19 mouse cellular contexts compared by ENCODE assay signal in the genomic region with DNA sequence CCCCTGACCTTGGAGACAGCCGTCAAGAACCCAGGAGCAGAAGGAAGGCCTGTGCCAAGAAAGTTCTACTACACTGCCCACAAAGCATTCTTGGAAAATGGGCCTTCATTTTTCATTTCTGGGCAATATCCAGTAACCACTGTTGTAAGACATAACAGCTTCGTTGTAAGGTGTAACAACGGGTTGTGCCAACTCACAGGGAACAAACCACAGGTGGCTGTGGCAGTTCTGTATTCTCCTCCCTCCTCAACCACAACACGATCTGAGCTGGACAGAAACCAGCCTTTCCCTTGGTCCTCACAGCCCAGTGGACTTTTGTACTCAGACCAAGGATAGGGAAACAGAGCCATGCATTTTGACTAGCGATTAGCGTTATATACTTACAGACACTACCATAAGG.
"Had no signal": no experiment of that assay in that cellular context is flagged by ENCODE, and none has a peak within 500 bp of the region (broad histone marks: within the 10 kb centered on the region; RNA-seq: fewer than 3 reads in every experiment).

No protein-coding gene starts in this region.

- H3K27me3 ChIP-seq: lung, embryonic 15.5 days; midbrain, embryonic 15.5 days; neural tube, embryonic 12.5 days had no signal

- DNase-seq: kidney, adult 9 months; kidney, postnatal 14 days; kidney, postnatal 4 days; layer of hippocampus, adult 9-11 months; layer of hippocampus, postnatal 36 days; lung, adult 18-20 months; lung, postnatal 10 days; lung, postnatal 36 days; retina, postnatal 1 day; right cerebral cortex, postnatal 25 days; thymus, adult 18-20 months; thymus, postnatal 25 days had no signal

- H3K4me3 ChIP-seq: left cerebral cortex, adult 2 months; lung, embryonic 15.5 days; midbrain, embryonic 12.5 days; midbrain, embryonic 15.5 days; neural tube, embryonic 12.5 days; neural tube, embryonic 15.5 days had no signal

- H3K27ac ChIP-seq: left cerebral cortex, adult 2 months; liver, embryonic 14.5 days; lung, embryonic 15.5 days; midbrain, embryonic 12.5 days; midbrain, embryonic 15.5 days; neural tube, embryonic 12.5 days; neural tube, embryonic 15.5 days had no signal

- ATAC-seq: midbrain, embryonic 15.5 days had no signal

- H3K36me3 ChIP-seq: lung, embryonic 15.5 days; midbrain, embryonic 12.5 days; midbrain, embryonic 15.5 days; neural tube, embryonic 12.5 days; neural tube, embryonic 15.5 days had no signal

- H3K4me1 ChIP-seq: lung, embryonic 15.5 days had no signal
